Comparison of ENCODE assay signal across 19 mouse cellular contexts in the genomic region with DNA sequence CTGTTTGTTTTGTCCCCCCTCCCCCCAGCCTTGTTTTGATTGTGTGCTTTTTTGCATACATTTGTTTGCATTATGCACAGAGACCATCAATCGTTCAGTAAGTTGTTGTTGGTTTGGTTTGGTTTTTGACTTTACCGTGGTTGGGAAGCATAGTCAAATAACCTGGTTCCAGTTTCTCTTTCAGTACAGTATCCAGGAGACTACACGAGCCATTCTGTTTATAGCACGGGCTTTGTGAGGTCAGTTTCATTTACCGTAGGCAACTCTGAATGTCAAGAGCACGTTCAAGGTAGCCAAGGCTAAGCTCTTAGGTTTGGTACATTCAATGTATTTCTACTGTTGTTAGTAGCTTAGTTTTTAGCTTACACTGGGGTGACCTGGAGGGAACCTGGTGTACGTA.
"Had no signal": no experiment of that assay in that cellular context is flagged by ENCODE, and none has a peak within 500 bp of the region (broad histone marks: within the 10 kb centered on the region; RNA-seq: fewer than 3 reads in every experiment).

No protein-coding gene starts in this region.

- H3K36me3 ChIP-seq: limb, embryonic 10.5 days; limb, embryonic 13.5 days; midbrain, embryonic 10.5 days; midbrain, embryonic 13.5 days had no signal

- H3K27ac ChIP-seq: kidney, postnatal 0 days; limb, embryonic 10.5 days; limb, embryonic 13.5 days; macrophage; midbrain, embryonic 10.5 days; midbrain, embryonic 13.5 days; stomach, postnatal 0 days had no signal

- H3K4me2 ChIP-seq: limb, embryonic 13.5 days; midbrain, embryonic 13.5 days had no signal

- H3K9me3 ChIP-seq: limb, embryonic 10.5 days; limb, embryonic 13.5 days; megakaryocyte, embryonic 14.5 days; midbrain, embryonic 10.5 days; midbrain, embryonic 13.5 days had no signal

- ATAC-seq: intestine, embryonic 16.5 days; midbrain, embryonic 13.5 days; midbrain, embryonic 16.5 days had no signal

- H3K9ac ChIP-seq: limb, embryonic 13.5 days; midbrain, embryonic 13.5 days had no signal

- DNase-seq: kidney, adult 18-20 months; kidney, postnatal 25 days; layer of hippocampus, adult 9-11 months; lung, adult 2 months; lung, postnatal 14 days; thymus, adult 2 months; thymus, postnatal 14 days; thymus, postnatal 4 days had no signal

- H3K27me3 ChIP-seq: limb, embryonic 13.5 days had no signal

- H3K4me1 ChIP-seq: megakaryocyte, embryonic 14.5 days had no signal

- H3K4me3 ChIP-seq: layer of hippocampus, adult 2 months; limb, embryonic 10.5 days; limb, embryonic 13.5 days; megakaryocyte, embryonic 14.5 days; midbrain, embryonic 10.5 days; midbrain, embryonic 13.5 days had no signal
